Mouse (Mus musculus) gastrocnemius, adult 2 months (tissue): ENCODE measurements around the gene Crtam. TPM values are rescaled to one million over a fixed set of nuclear protein-coding genes. Genes with fewer than 3 reads are reported as not detected.
A peak's percentile ranks its signal among the peaks of the same experiment; 100 is the strongest.

Source experiments
- DNase-seq: peaks from one replicate; pipeline ENCODE4 v3.0.0; 2022
- H3K27ac ChIP-seq: fragments of 200-600 bp; 2 replicates; pipeline ENCODE4 v1.8.1; 2022; ENCODE audit warnings: mild to moderate bottlenecking
- H3K4me3 ChIP-seq: fragments of 200-600 bp; 2 replicates; pipeline ENCODE4 v1.8.1; 2022; ENCODE audit warnings: mild to moderate bottlenecking, moderate library complexity
- CTCF ChIP-seq: fragments of 200-600 bp; IDR thresholded peaks from 2 replicates; pipeline ENCODE4 v1.8.1; 2022; ENCODE audit warnings: antibody characterized with exemption, mild to moderate bottlenecking, moderate library complexity
- intact Hi-C: fragments of 180-260 bp; cut with DNase I; formaldehyde crosslinking; loops from one replicate; pipeline ENCODE4 v1.15.1; 2025
- long read RNA-seq, 2 experiments: library from polyadenylated mRNA; stranded (forward); transcript quantifications; one replicate each; pipeline ENCODE4 v2.0.0; 2021
- total RNA-seq, 2 experiments: library from RNA; stranded (reverse); gene quantifications; 2 replicates each; pipeline ENCODE4 v1.2.3; 2021

Gene Crtam
- not detected for total RNA-seq
- long read RNA-seq, experiment 1, result 0 reads
- long read RNA-seq, experiment 2, partial matches to known transcripts, result 0 of 1 reads
- long read RNA-seq, experiment 2, other reads (novel, unspliced or antisense), result 1 of 1 reads

- intact Hi-C loops, result no loop called here
- no peak within 1 kb of the TSS for H3K27ac ChIP-seq
- DNase-seq, result no peak
- no peak within 1 kb of the TSS for H3K4me3 ChIP-seq
- no peak for TF ChIP-seq CTCF
Observed at GRCm38 (mm10) chr9:41004415-41004814, at the start of gene Crtam. Gene Crtam, minus strand, starts transcription at chr9:41004628.

GRCm38 (mm10) chr9:41054166-41054565, 49.7 kb upstream of the Crtam start:
- TF ChIP-seq CTCF, result no peak
- DNase-seq, result peak; percentile 43
- Histone ChIP-seq H3K27ac (no peak overlapping the region), H3K4me3 (no peak overlapping the region)
- intact Hi-C loops, result no loop called here

GRCm38 (mm10) chr9:41053478-41053877, 49.0 kb upstream of the Crtam start:
- H3K27ac ChIP-seq, result no peak overlapping the region
- no peak overlapping the region for H3K4me3 ChIP-seq
- no peak for DNase-seq
- intact Hi-C loops, result no loop called here
- no peak for TF ChIP-seq CTCF

- no peak overlapping the region for H3K4me3 ChIP-seq
- DNase-seq, result no peak
- H3K27ac ChIP-seq, result no peak overlapping the region
- intact Hi-C loops, result no loop called here
- no peak for TF ChIP-seq CTCF
Observed at GRCm38 (mm10) chr9:41051080-41051932, 46.9 kb upstream of the Crtam start.

GRCm38 (mm10) chr9:41050331-41051079, 46.1 kb upstream of the Crtam start:
- no peak overlapping the region for H3K27ac ChIP-seq
- no peak for DNase-seq
- intact Hi-C loops, result no loop called here
- TF ChIP-seq CTCF, result no peak
- no peak overlapping the region for H3K4me3 ChIP-seq

GRCm38 (mm10) chr9:41049282-41049681, 44.9 kb upstream of the Crtam start:
- intact Hi-C loops, result no loop called here

GRCm38 (mm10) chr9:41048820-41049219, 44.4 kb upstream of the Crtam start:
- intact Hi-C loops, result no loop called here
- Histone ChIP-seq H3K4me3 (no peak overlapping the region), H3K27ac (no peak overlapping the region)
- DNase-seq, result no peak
- no peak for TF ChIP-seq CTCF

More at GRCm38 (mm10) chr9:41049282-41049681, 44.9 kb upstream of the Crtam start:
- Histone ChIP-seq H3K27ac (no peak overlapping the region), H3K4me3 (no peak overlapping the region)
- no peak for DNase-seq
- TF ChIP-seq CTCF, result no peak

- no peak for DNase-seq
- TF ChIP-seq CTCF, result no peak
- intact Hi-C loops, result no loop called here
- Histone ChIP-seq H3K4me3 (no peak overlapping the region), H3K27ac (no peak overlapping the region)
Observed at GRCm38 (mm10) chr9:41048216-41048615, 43.8 kb upstream of the Crtam start.

- DNase-seq, result no peak
- intact Hi-C loops, result no loop called here
- Histone ChIP-seq H3K27ac (no peak overlapping the region), H3K4me3 (no peak overlapping the region)
- no peak for TF ChIP-seq CTCF
Observed at GRCm38 (mm10) chr9:41047654-41048053, 43.2 kb upstream of the Crtam start.

GRCm38 (mm10) chr9:41044626-41045025, 40.2 kb upstream of the Crtam start:
- no peak overlapping the region for H3K27ac ChIP-seq
- TF ChIP-seq CTCF, result peak; percentile 98
- intact Hi-C loops, result loop anchor here (1.0 kb wide), 1 partner anchor 147 kb away; no protein-coding TSS in a partner anchor
- H3K4me3 ChIP-seq, result no peak overlapping the region
- DNase-seq, result peak; percentile 85

- DNase-seq, result no peak
- intact Hi-C loops, result loop anchor here (1.0 kb wide), 1 partner anchor 148 kb away; no protein-coding TSS in a partner anchor
- no peak for TF ChIP-seq CTCF
- H3K4me3 ChIP-seq, result no peak overlapping the region
- no peak overlapping the region for H3K27ac ChIP-seq
Observed at GRCm38 (mm10) chr9:41043641-41044040, 39.2 kb upstream of the Crtam start.

- no peak for TF ChIP-seq CTCF
- intact Hi-C loops, result no loop called here
- no peak overlapping the region for H3K27ac ChIP-seq
- no peak overlapping the region for H3K4me3 ChIP-seq
- DNase-seq, result no peak
Observed at GRCm38 (mm10) chr9:41041404-41041803, 37.0 kb upstream of the Crtam start.

- Histone ChIP-seq H3K4me3 (no peak overlapping the region), H3K27ac (no peak overlapping the region)
- TF ChIP-seq CTCF, result no peak
- intact Hi-C loops, result no loop called here
- DNase-seq, result no peak
Observed at GRCm38 (mm10) chr9:41038150-41038664, 33.8 kb upstream of the Crtam start.
